29 mouse cellular contexts compared by ENCODE assay signal in the genomic region with DNA sequence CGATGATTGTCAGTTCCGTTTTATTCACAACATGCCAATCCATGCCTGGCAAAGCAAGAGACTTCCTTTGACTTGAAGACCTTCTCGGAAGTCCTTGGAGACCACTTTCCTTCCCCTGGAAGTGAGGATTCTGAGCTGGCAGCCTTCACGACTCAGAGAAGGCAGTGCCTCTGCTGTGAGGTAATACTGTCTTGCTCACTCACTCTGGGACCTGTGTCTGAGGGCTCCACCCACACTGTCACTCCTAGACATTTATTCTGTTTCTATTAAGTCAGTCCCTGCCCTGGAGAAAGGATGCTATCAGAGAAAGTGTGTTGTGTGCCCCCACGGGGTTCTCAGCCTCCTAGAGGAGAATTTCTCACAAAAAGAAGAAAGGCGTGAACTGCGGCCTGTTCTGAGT.
DNase-seq lines count a peak whose midpoint lies in the region; ATAC-seq lines count a peak whose summit lies in the region.
"Had no signal": no experiment of that assay in that cellular context is flagged by ENCODE, and none has a peak within 500 bp of the region (broad histone marks: within the 10 kb centered on the region; RNA-seq: fewer than 3 reads in every experiment).

No protein-coding gene starts in this region.

- no peak overlapping the region for H3K9ac ChIP-seq in hindbrain, embryonic 16.5 days (ENCODE audit: low read depth, low read length)
- H3K9ac ChIP-seq in hindbrain, embryonic 14.5 days, result no peak overlapping the region
- H3K9ac ChIP-seq: embryonic facial prominence, embryonic 13.5 days; embryonic facial prominence, embryonic 15.5 days; forebrain, embryonic 12.5 days had no signal

- H3K4me2 ChIP-seq in hindbrain, embryonic 16.5 days (ENCODE audit: low read length), result no peak overlapping the region
- no peak overlapping the region for H3K4me2 ChIP-seq in hindbrain, embryonic 14.5 days (replicated peaks)
- H3K4me2 ChIP-seq: embryonic facial prominence, embryonic 13.5 days; embryonic facial prominence, embryonic 15.5 days; forebrain, embryonic 12.5 days had no signal

- DNase-seq in frontal cortex, postnatal 10 days (ENCODE audit: low spot score in 2 of 2), result no peak
- no peak for DNase-seq in hindbrain, embryonic 14.5 days (ENCODE audit: low spot score)
- DNase-seq in right cerebral cortex, adult 18-20 months, result peak; percentile 17
- DNase-seq in right cerebral cortex, postnatal 36 days (ENCODE audit: low spot score in 2 of 2), result no peak
- DNase-seq: adrenal gland, adult 8-10 months; adrenal gland, postnatal 14 days; adrenal gland, postnatal 36 days; B cell, adult 2 months; cerebellum, adult 11 months; cerebellum, adult 18-20 months; cerebellum, adult 8-10 months; cerebellum, adult 9-11 months; cerebellum, postnatal 14 days; cerebellum, postnatal 36 days; embryo, embryonic 11 days had no signal

- ATAC-seq in frontal cortex, adult (ENCODE audit: low TSS enrichment), result peak; percentile 62; the same call in 1 of the 2 replicates
- ATAC-seq in hindbrain, embryonic 16.5 days, result peak; percentile 52; the same call in 1 of the 2 replicates
- no peak for ATAC-seq in hindbrain, embryonic 14.5 days (ENCODE audit: low FRiP score)
- ATAC-seq: activated CD4-positive, CD25-positive, alpha-beta regulatory T cell, adult 4 months; CD4-positive, CD25-positive, alpha-beta regulatory T cell, adult 4 months; forebrain, embryonic 14.5 days; forebrain, embryonic 16.5 days; Patski had no signal

- no peaks in the 10 kb centered on the region for H3K36me3 ChIP-seq in hindbrain, embryonic 16.5 days (ENCODE audit: control insufficient read depth, insufficient read depth, low read length)
- no peaks in the 10 kb centered on the region for H3K36me3 ChIP-seq in hindbrain, embryonic 14.5 days (replicated peaks; ENCODE audit: control insufficient read depth, insufficient read depth)
- H3K36me3 ChIP-seq: embryonic facial prominence, embryonic 13.5 days; embryonic facial prominence, embryonic 15.5 days; forebrain, embryonic 10.5 days; forebrain, embryonic 12.5 days; G1E had no signal

- H3K9me3 ChIP-seq in hindbrain, embryonic 16.5 days (ENCODE audit: control insufficient read depth, low read length), result no peaks in the 10 kb centered on the region
- no peaks in the 10 kb centered on the region for H3K9me3 ChIP-seq in hindbrain, embryonic 14.5 days (ENCODE audit: control insufficient read depth, low read length)
- H3K9me3 ChIP-seq: embryonic facial prominence, embryonic 13.5 days; embryonic facial prominence, embryonic 15.5 days; forebrain, embryonic 10.5 days; forebrain, embryonic 12.5 days had no signal

- WGBS in hindbrain, embryonic 16.5 days, result 77% methylated on average over 7 of the region's 7 CpGs
- 84% methylated on average over 7 of the region's 7 CpGs for WGBS in hindbrain, embryonic 14.5 days

- H3K27ac ChIP-seq in hindbrain, embryonic 16.5 days (ENCODE audit: low read depth, low read length), result no peak overlapping the region
- H3K27ac ChIP-seq in hindbrain, embryonic 14.5 days, result no peak overlapping the region
- H3K27ac ChIP-seq: embryonic facial prominence, embryonic 13.5 days; embryonic facial prominence, embryonic 15.5 days; forebrain, embryonic 10.5 days; forebrain, embryonic 12.5 days had no signal

- H3K27me3 ChIP-seq in hindbrain, embryonic 16.5 days (replicated peaks; ENCODE audit: control insufficient read depth, insufficient read depth, low read length), result no peaks in the 10 kb centered on the region
- no peaks in the 10 kb centered on the region for H3K27me3 ChIP-seq in hindbrain, embryonic 14.5 days (ENCODE audit: control insufficient read depth, insufficient read depth, low read length)
- H3K27me3 ChIP-seq: CH12.LX; embryonic facial prominence, embryonic 13.5 days; embryonic facial prominence, embryonic 15.5 days had no signal

- H3K4me1 ChIP-seq in hindbrain, embryonic 16.5 days (ENCODE audit: control insufficient read depth, insufficient read depth, low read depth, low read length), result no peaks in the 10 kb centered on the region
- no peaks in the 10 kb centered on the region for H3K4me1 ChIP-seq in hindbrain, embryonic 14.5 days (replicated peaks; ENCODE audit: control insufficient read depth, insufficient read depth, low read length)
- H3K4me1 ChIP-seq: embryonic facial prominence, embryonic 13.5 days; embryonic facial prominence, embryonic 15.5 days; forebrain, embryonic 12.5 days had no signal

- H3K4me3 ChIP-seq in hindbrain, embryonic 16.5 days (ENCODE audit: low read length), result no peak overlapping the region
- no peak overlapping the region for H3K4me3 ChIP-seq in hindbrain, embryonic 14.5 days (replicated peaks; ENCODE audit: low read length)
- H3K4me3 ChIP-seq: embryonic facial prominence, embryonic 13.5 days; embryonic facial prominence, embryonic 15.5 days; erythroblast, embryonic 14.5 days; forebrain, embryonic 10.5 days; forebrain, embryonic 12.5 days had no signal
